Mouse (Mus musculus): ENCODE results near the gene St13.

Gene St13

DNA sequence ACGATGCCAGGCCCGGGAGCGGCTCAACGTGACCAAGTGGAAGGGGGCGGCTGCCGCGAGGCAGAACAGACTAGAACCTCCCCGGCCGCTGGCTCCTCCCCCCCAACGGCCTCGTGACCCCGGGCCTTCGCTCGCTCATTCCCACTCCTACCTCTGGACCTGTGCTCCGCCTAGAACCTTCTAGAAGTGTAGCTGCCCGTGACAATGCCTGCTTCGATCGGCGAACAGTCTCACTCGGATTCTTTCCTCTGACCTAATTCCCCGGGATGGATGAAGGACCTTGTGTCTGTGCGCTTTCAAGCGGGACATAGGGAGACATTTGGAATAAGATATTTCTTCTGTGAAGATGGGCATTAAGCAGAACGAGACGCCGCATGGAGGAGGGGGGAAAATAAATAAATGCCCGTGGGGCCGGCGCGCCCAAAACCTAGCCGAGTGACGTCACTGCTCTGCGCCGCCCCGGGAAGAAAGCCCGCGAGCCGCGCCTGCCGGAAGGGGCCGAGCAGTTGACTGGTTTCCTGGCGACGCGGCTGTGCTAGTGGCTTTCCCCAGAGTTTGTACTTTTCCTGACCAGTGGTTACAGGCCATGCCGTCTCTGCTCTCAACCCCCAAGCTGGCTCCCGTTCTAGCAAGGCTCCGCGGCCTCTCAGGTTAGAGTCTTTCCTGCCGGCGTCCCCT lies at the start of gene St13, which contains the start of gene Xpnpep3:
Gene St13, minus strand, starts transcription at position 440 of the 678 bp plus-strand sequence.
Gene Xpnpep3, plus strand, starts transcription at position 501 of the 678 bp plus-strand sequence.
- peak; percentile 98 for DNase-seq (ENCODE audit: low read depth, low spot score)

DNA sequence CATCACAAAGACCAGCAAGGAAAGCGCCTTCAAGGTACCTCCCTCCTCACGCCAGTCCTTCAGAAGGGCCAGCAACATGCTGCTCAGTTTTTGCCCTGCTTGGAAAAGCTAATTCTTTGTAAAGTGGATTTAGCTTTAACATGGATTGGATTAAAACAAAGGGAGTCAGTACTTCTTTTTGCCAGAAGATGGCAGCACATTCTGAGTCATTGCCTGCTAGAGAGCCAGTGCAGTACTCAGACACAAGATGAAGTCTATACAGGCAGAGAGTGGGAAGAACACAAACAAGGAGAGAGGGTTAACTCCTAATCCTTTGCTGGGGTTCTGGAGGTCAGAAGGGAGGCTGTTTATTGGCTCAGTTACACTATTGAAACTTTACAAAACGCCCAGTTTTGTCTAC lies 48.6 kb upstream of the St13 start:
- peak; percentile 70 for DNase-seq (ENCODE audit: low read depth, low spot score)

- DNase-seq (ENCODE audit: low read depth, low spot score), result no peak
Measured at GRCm38 (mm10) chr15:81439236-81439635, 39.4 kb upstream of the St13 start.

- no peak for DNase-seq (ENCODE audit: low read depth, low spot score)
Measured at GRCm38 (mm10) chr15:81438345-81438744, 38.5 kb upstream of the St13 start.

- DNase-seq (ENCODE audit: low read depth, low spot score), result no peak
Measured at GRCm38 (mm10) chr15:81431195-81431594, 31.3 kb upstream of the St13 start.

GRCm38 (mm10) chr15:81427947-81428346 lies 28.1 kb upstream of the St13 start:
- no peak for DNase-seq (ENCODE audit: low read depth, low spot score)

- no peak for DNase-seq (ENCODE audit: low read depth, low spot score)
Measured at GRCm38 (mm10) chr15:81425311-81425710, 25.4 kb upstream of the St13 start.

DNA sequence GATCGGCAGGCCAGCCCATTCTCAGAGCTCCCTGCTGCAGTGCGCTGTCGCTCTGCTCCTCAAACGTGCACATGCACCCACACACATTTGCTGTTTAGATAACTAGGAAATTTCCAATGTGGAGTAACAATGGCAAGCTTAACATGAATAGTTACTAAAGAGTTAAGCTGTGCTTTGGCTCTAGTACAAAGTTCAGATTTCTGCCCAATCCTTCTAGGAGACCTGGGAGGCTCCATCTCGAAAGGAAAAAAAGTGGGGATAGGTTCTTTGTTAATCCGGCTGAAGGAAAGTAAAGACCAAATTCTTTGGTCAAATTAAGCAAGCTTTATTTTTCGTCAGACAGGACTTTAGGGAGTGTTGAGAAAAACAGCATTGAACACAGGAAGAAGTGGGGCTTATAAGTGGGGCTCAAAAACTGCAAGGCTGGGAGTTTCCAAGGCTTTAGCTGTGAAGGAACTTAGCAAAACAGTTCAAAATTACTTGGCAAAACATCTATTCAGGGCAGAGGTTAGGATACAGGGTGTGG lies 22.3 kb upstream of the St13 start:
- DNase-seq (ENCODE audit: low read depth, low spot score), result no peak

DNA sequence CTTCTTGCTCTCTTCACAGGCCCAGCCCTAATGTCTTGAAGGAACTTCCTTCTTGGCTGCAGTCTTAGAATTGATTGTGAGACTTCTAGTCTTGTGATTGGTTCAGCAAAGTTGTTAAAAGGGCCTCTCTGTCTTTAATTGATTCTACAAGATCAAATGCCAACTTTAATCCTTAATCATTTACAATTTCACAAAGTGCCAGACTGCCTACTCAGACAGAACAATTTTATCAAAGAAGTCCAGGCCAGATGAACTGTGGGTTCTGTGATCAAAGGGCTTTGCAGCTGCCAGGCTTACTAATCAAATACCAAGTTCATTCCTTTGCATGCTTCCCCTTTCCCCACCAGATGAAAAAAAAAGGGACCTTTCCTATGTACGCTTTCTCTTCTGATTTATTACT lies 21.6 kb upstream of the St13 start:
- DNase-seq (ENCODE audit: low read depth, low spot score), result no peak

DNA sequence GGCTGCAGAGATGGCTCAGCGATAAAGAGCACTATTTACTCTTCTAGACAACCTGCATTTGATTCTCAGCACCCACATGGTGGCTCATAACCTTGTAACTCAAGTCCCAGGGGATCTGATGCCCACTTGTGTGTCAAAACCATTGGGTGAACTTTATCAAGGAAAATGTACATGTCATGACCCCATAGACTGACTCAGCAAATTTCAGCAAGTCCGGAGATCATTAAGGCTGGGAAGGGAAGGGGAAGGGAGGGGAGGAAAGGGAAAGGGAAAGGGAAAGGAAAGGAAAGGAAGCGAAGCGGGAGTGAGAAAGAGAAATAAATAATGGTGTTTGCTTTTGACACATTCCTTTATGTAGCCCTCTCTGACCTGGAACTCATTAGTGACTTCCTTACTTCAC lies 18.2 kb upstream of the St13 start:
- no peak for DNase-seq (ENCODE audit: low read depth, low spot score)

DNA sequence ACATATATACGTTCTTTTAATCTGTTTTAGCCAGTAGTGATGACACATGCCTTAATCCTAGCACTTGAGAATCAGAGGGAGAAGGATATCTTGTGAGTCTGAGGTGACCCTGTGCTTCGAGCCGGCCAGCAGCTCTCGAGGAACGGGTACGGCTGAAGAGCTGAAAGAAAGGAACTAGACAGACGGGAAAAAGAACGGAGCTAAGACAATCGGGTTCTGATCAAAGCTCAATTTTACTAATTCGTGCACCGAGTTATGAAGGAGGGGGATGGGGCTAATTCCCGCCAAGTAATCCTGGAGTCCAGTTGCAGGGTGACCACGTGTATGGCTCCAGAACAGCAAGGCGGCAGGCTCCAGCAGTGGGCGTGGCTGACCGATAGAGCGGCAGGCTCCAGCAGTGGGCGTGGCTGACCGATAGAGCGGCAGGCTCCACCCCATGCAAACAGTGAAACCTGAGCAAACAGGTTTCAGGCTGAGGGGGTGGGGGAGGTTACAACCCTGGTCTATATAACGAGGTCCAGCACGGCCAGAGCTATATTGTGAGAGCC lies 17.0 kb upstream of the St13 start:
- peak; percentile 68 for DNase-seq (ENCODE audit: low read depth, low spot score)

DNA sequence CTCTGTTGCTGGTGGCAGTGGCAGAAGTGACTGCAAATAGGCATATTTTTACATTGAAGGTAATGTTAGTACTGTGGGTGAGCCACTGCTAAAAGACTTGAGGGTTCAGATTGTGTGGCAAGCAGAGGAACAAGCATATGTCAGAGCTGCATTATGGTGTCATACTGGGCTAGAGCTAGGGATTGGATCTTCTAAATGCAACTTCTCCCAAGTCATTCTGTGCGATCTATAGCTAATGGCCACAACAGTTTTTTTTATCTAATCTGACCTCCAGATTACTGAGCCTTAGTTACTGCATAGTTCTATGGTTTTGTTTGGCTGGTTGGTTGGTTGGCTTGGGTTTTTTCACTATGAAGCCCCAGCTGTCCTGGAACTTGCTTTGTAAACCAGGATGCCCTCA lies 8.3 kb upstream of the St13 start, which contains the start of gene Dnajb7:
Gene Dnajb7, minus strand, starts transcription at position 101 of the 400 bp plus-strand sequence.
- DNase-seq (ENCODE audit: low read depth, low spot score), result no peak

DNA sequence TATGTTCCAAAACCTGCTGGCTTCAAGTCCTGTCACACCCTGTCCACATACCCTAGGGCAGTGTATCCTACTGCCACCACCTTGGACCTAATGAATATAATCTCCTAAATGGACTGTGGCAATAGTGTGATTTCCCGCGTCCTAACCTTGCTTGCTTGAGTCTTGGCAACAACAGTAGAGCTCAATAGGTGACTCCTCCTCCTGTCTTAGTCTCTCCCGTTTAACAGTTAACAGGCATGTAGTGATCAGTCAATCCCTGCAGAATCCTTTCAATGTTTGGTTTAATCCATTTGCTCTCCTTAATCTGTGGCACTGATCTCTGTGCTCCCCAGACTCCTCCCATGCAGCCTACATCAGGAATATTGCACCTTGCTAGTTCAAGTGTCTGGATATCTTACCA lies 5.1 kb upstream of the St13 start:
- DNase-seq (ENCODE audit: low read depth, low spot score), result no peak

DNA sequence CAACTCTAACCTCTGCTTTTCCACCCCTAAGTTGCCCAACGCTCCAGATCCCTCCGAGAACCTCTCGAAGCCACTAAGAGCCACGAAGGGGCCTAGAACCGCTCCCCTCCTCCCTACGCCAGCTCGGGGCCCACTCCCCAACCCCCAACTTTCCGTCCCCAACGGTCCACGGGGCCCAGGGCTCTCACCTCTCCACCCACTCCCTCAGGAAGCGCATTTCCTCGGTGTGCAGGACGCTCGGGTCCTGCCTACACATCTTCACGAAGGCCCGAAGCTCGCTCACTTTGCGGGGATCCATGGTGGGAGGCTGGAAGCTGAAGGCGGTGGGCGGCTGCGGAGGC lies 610 bp downstream of the St13 start:
- no peak for DNase-seq (ENCODE audit: low read depth, low spot score)

GRCm38 (mm10) chr15:81398189-81398588 lies 1.7 kb downstream of the St13 start:
- no peak for DNase-seq (ENCODE audit: low read depth, low spot score)

DNA sequence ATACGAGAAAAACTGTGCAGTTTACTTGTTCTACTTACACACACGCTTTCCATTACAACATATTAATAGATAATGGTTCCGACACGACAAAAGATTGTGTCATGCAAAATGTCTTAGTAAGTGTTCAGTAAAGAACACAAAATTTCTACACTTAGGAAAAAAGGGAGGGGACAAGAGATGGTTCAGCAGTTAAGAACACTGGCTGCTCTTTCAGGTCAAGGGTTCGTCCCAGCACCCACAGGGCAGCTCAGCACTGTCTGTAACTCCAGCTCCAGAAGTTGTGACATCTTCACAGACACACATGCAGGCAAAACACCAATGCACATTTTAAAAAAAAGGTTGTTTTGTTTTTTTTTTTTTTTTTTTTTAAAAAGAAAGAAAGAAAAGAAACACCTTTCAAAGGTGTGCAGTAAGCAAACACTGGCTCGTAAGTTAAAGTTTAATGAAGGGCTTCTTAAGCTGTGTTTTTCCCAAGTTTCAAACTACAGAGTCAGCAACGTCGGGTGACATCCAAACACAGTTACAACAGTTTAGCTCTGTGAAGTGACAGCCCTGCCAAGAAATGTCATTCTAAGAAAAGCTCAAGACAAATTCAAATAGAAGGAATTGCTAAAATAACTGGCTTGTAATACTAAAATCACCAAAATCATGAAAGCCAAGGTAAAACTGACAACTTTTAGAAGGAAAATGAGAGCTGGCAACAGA lies 5.5 kb downstream of the St13 start:
- no peak for DNase-seq (ENCODE audit: low read depth, low spot score)

- peak; percentile 24 for DNase-seq (ENCODE audit: low read depth, low spot score)
Measured at GRCm38 (mm10) chr15:81392997-81393396, 6.9 kb downstream of the St13 start.

- no peak for DNase-seq (ENCODE audit: low read depth, low spot score)
Measured at GRCm38 (mm10) chr15:81386327-81386726, 13.6 kb downstream of the St13 start.

DNA sequence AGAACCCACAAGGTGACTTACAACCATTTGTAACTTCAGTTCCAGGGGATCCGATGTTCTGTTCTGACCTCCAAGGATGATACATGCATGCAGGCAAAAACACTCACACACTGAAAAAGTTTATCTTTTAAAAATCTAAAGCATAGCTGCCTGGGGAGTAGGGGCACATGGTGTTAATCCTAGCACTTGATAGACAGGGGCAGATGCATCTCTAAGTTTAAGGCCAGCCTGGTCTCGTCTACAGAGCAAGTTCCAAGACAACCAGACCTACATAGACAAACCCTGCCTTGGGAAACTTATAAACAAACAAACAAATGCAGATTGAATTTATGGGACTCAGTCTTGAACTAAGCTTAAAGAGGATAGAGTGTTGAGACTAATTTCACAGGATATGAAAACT lies 21.0 kb downstream of the St13 start:
- DNase-seq (ENCODE audit: low read depth, low spot score), result no peak

GRCm38 (mm10) chr15:81374621-81375020 lies 25.3 kb downstream of the St13 start:
- no peak for DNase-seq (ENCODE audit: low read depth, low spot score)

DNA sequence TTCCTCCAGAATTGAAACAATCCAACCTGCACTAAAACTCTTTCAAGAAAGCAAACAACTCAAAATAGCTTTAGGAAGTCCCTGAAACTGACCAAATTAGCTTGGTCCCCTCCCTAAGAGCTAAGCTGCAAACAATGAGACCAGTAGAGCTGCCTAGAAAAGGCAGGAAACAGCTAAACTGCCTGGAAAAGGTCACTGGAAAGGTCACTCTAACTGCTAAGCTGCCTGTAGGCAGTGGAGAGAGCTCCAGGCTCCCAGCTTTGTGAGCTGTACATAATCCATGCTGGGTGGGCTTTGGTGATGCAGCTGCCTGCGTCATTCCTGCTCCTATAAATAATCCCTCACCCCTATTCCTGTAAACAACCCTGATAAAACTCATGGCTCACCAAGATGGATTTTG lies 29.5 kb downstream of the St13 start:
- no peak for DNase-seq (ENCODE audit: low read depth, low spot score)

GRCm38 (mm10) chr15:81368601-81369000 lies 31.3 kb downstream of the St13 start:
- no peak for DNase-seq (ENCODE audit: low read depth, low spot score)

- no peak for DNase-seq (ENCODE audit: low read depth, low spot score)
Measured at GRCm38 (mm10) chr15:81366241-81366640, 33.6 kb downstream of the St13 start.

Data from CD4-positive helper T cell, adult 2 months (primary cell).